Mouse (Mus musculus) small intestine, adult 2 months (tissue): ENCODE data around the gene Hes2.

Experiments used
- CTCF ChIP-seq: fragments of 200-500 bp; IDR thresholded peaks from 2 replicates; pipeline ENCODE4 v1.5.1; 2012; ENCODE audit warnings: low read depth, mild to moderate bottlenecking, control low read depth, inconsistent platforms, low read length, moderate library complexity, mixed read lengths; ENCODE audit not compliant: insufficient replicate concordance, insufficient read length; ENCODE audit errors: extremely low read depth
- POLR2A ChIP-seq: fragments of 200-500 bp; IDR thresholded peaks from 2 replicates; pipeline ENCODE4 v1.6.1; 2012; ENCODE audit warnings: low read depth, mild to moderate bottlenecking, control low read depth, inconsistent platforms, low read length, moderate library complexity

DNA sequence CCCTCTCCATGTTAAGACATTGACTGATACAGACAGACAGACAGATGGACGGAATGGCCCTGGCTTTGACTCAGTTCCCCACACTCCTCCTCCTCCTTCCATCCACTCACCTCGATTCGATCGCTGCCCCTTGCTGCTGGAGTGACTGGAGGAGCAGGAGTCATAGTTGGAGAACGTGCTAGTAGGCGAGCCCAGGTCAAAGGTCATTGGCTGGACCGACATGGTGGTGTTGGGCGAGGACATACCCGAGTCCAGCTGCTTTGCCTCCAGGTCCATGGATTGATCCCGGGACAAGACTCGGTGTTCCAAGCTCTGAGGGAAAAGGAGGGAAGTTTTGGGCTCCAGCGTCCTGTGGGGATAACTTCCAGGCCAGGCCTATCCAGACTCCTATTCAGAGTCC lies 23.3 kb upstream of the Hes2 start:
- no peak for TF ChIP-seq CTCF
- TF ChIP-seq POLR2A, result no peak
